Mouse (Mus musculus) midbrain, embryonic 12.5 days (tissue): ENCODE results near the gene Sdc3. TPM values are rescaled to one million over a fixed set of nuclear protein-coding genes. Genes with fewer than 3 reads are reported as not detected.
A peak's percentile ranks its signal among the peaks of the same experiment; 100 is the strongest.

Experiments
- ATAC-seq: fragments of 200-750 bp; cut with Nextera tagmentation; 2 replicates; pipeline ENCODE4 v1.8.0; 2017; ENCODE audit warnings: low read depth, moderate TSS enrichment, moderate library complexity; ENCODE audit not compliant: low FRiP score
- H3K27ac ChIP-seq: fragments of 300-500 bp; sonication (generic); replicated peaks from 2 replicates; pipeline ENCODE4 v1.5.1; 2016; ENCODE audit warnings: mild to moderate bottlenecking
- H3K27me3 ChIP-seq: fragments of 300-500 bp; sonication (generic); 2 replicates; pipeline ENCODE4 v1.6.1; 2016; ENCODE audit warnings: mild to moderate bottlenecking
- H3K36me3 ChIP-seq: fragments of 300-500 bp; sonication (generic); 2 replicates; pipeline ENCODE4 v1.6.1; 2016
- H3K4me1 ChIP-seq: fragments of 300-500 bp; sonication (generic); 2 replicates; pipeline ENCODE4 v1.6.1; 2016
- H3K4me2 ChIP-seq: fragments of 300-500 bp; sonication (generic); replicated peaks from 2 replicates; pipeline ENCODE4 v1.6.1; 2016; ENCODE audit warnings: mild to moderate bottlenecking, moderate library complexity
- H3K4me3 ChIP-seq: fragments of 300-500 bp; sonication (generic); 2 replicates; pipeline ENCODE4 v1.5.1; 2016; ENCODE audit warnings: mild to moderate bottlenecking
- H3K9ac ChIP-seq: fragments of 300-500 bp; sonication (generic); replicated peaks from 2 replicates; pipeline ENCODE4 v1.6.1; 2016; ENCODE audit warnings: mild to moderate bottlenecking, moderate library complexity
- H3K9me3 ChIP-seq: fragments of 300-500 bp; sonication (generic); 2 replicates; pipeline ENCODE4 v1.6.1; 2016; ENCODE audit warnings: mild to moderate bottlenecking
- WGBS: fragments of 180-500 bp; shearing (Covaris S2); methylation state at CpG from one replicate; pipeline ENCODE4 v1.1.7; 2016; 5-methylcytosine and 5-hydroxymethylcytosine counted together
- polyA plus RNA-seq: library from polyadenylated mRNA; unstranded; fragments of >200 nt; fragmentation: Nextera tagmentation; extraction: Ambion mirVana; gene quantifications from 2 replicates; pipeline ENCODE4 v1.2.1, GENCODE M21; 2016

The Sdc3 gene
- polyA plus RNA-seq, 1 experiment from 2014 or later: 46.5 TPM

GRCm38 (mm10) chr4:130806746-130807145 is 14.4 kb downstream of the Sdc3 start:
- H3K4me3 ChIP-seq: no peak overlapping the region
- 95% methylated on average over 9 of the region's 9 CpGs for WGBS
- H3K36me3 ChIP-seq: no peaks in the 10 kb centered on the region
- no peak for ATAC-seq
- no peaks in the 10 kb centered on the region for H3K9me3 ChIP-seq
- H3K27me3 ChIP-seq: no peaks in the 10 kb centered on the region
- H3K9ac ChIP-seq: no peak overlapping the region
- peaks cover 58% of the 10 kb centered on the region for H3K4me1 ChIP-seq
- H3K4me2 ChIP-seq: no peak overlapping the region
- H3K27ac ChIP-seq: no peak overlapping the region

- Histone ChIP-seq H3K4me3 (no peak overlapping the region), H3K4me1 (peaks cover 61% of the 10 kb centered on the region), H3K27ac (no peak overlapping the region), H3K36me3 (no peaks in the 10 kb centered on the region), H3K9me3 (no peaks in the 10 kb centered on the region), H3K4me2 (no peak overlapping the region), H3K9ac (no peak overlapping the region), H3K27me3 (no peaks in the 10 kb centered on the region)
- 23% methylated on average over 5 of the region's 5 CpGs for WGBS
- no peak for ATAC-seq
Measured at GRCm38 (mm10) chr4:130809784-130810183, 17.4 kb downstream of the Sdc3 start.

GRCm38 (mm10) chr4:130810845-130811244 is 18.5 kb downstream of the Sdc3 start:
- H3K4me3 ChIP-seq: no peak overlapping the region
- H3K4me2 ChIP-seq: no peak overlapping the region
- H3K4me1 ChIP-seq: peaks cover 60% of the 10 kb centered on the region
- 24% methylated on average over 3 of the region's 3 CpGs for WGBS
- no peaks in the 10 kb centered on the region for H3K9me3 ChIP-seq
- H3K9ac ChIP-seq: no peak overlapping the region
- H3K36me3 ChIP-seq: no peaks in the 10 kb centered on the region
- H3K27me3 ChIP-seq: no peaks in the 10 kb centered on the region
- H3K27ac ChIP-seq: peak overlapping the region; percentile 30; the same call in 1 of the 2 replicates
- no peak for ATAC-seq

GRCm38 (mm10) chr4:130811385-130811784 is 19.0 kb downstream of the Sdc3 start:
- H3K27ac ChIP-seq: peak overlapping the region; percentile 30; the same call in 1 of the 2 replicates
- no peak overlapping the region for H3K4me3 ChIP-seq
- no peak overlapping the region for H3K9ac ChIP-seq
- no peak overlapping the region; the same call in 1 of the 2 replicates for H3K4me2 ChIP-seq
- no peaks in the 10 kb centered on the region for H3K36me3 ChIP-seq
- H3K4me1 ChIP-seq: peaks cover 56% of the 10 kb centered on the region
- 32% methylated on average over 7 of the region's 7 CpGs for WGBS
- H3K9me3 ChIP-seq: no peaks in the 10 kb centered on the region
- no peaks in the 10 kb centered on the region for H3K27me3 ChIP-seq
- no peak for ATAC-seq

- no peak overlapping the region for H3K4me3 ChIP-seq
- peak; percentile 56; the same call in 1 of the 2 replicates for ATAC-seq
- 53% methylated on average over 2 of the region's 2 CpGs for WGBS
- H3K9me3 ChIP-seq: no peaks in the 10 kb centered on the region
- peaks cover 7% of the 10 kb centered on the region for H3K36me3 ChIP-seq
- H3K27me3 ChIP-seq: no peaks in the 10 kb centered on the region
- peak overlapping the region; percentile 37 for H3K4me2 ChIP-seq
- H3K4me1 ChIP-seq: peaks cover 56% of the 10 kb centered on the region
- peak overlapping the region; percentile 84 for H3K27ac ChIP-seq
- H3K9ac ChIP-seq: peak overlapping the region; percentile 46; the same call in 1 of the 2 replicates
Measured at GRCm38 (mm10) chr4:130813958-130814357, 21.6 kb downstream of the Sdc3 start.

GRCm38 (mm10) chr4:130814742-130815330 is 22.5 kb downstream of the Sdc3 start:
- Histone ChIP-seq H3K27me3 (no peaks in the 10 kb centered on the region), H3K36me3 (peaks cover 12% of the 10 kb centered on the region), H3K4me1 (peaks cover 54% of the 10 kb centered on the region), H3K4me3 (no peak overlapping the region), H3K9ac (0 out of 2 replicates have a peak overlapping the region, but pooled peaks have one; percentile 31), H3K9me3 (no peaks in the 10 kb centered on the region), H3K27ac (peak overlapping the region; percentile 84), H3K4me2 (no peak overlapping the region)
- 72% methylated on average over 8 of the region's 8 CpGs for WGBS
- ATAC-seq: no peak

- 82% methylated on average over 8 of the region's 8 CpGs for WGBS
- ATAC-seq: no peak
- Histone ChIP-seq H3K4me2 (no peak overlapping the region), H3K27me3 (no peaks in the 10 kb centered on the region), H3K36me3 (peaks cover 12% of the 10 kb centered on the region), H3K27ac (0 out of 2 replicates have a peak overlapping the region, but pooled peaks have one; percentile 54), H3K4me3 (no peak overlapping the region), H3K9me3 (no peaks in the 10 kb centered on the region), H3K4me1 (peaks cover 45% of the 10 kb centered on the region), H3K9ac (no peak overlapping the region)
Measured at GRCm38 (mm10) chr4:130815860-130816259, 23.5 kb downstream of the Sdc3 start.

- ATAC-seq: no peak
- H3K36me3 ChIP-seq: peaks cover 42% of the 10 kb centered on the region
- H3K27ac ChIP-seq: no peak overlapping the region
- no peaks in the 10 kb centered on the region for H3K9me3 ChIP-seq
- 91% methylated on average over 3 of the region's 3 CpGs for WGBS
- no peaks in the 10 kb centered on the region; the same call in 1 of the 2 replicates for H3K27me3 ChIP-seq
- H3K4me3 ChIP-seq: no peak overlapping the region
- no peak overlapping the region for H3K4me2 ChIP-seq
- no peak overlapping the region for H3K9ac ChIP-seq
- peaks cover 9% of the 10 kb centered on the region for H3K4me1 ChIP-seq
Measured at GRCm38 (mm10) chr4:130819806-130820205, 27.5 kb downstream of the Sdc3 start.

- Histone ChIP-seq H3K4me1 (0 out of 2 replicates have a peak, but pooled peaks cover under 1% of the 10 kb centered on the region), H3K9ac (no peak overlapping the region), H3K4me2 (no peak overlapping the region), H3K27ac (no peak overlapping the region), H3K36me3 (peaks cover 46% of the 10 kb centered on the region), H3K9me3 (no peaks in the 10 kb centered on the region), H3K27me3 (no peaks in the 10 kb centered on the region; the same call in 1 of the 2 replicates), H3K4me3 (no peak overlapping the region)
- 84% methylated on average over 7 of the region's 7 CpGs for WGBS
- no peak for ATAC-seq
Measured at GRCm38 (mm10) chr4:130820594-130821255, 28.4 kb downstream of the Sdc3 start.

GRCm38 (mm10) chr4:130828851-130829673 is 36.7 kb downstream of the Sdc3 start:
- H3K4me3 ChIP-seq: no peak overlapping the region
- ATAC-seq: peak; percentile 19; the same call in 1 of the 2 replicates
- H3K36me3 ChIP-seq: peaks cover 11% of the 10 kb centered on the region; the same call in 1 of the 2 replicates
- peaks cover 12% of the 10 kb centered on the region for H3K4me1 ChIP-seq
- H3K27me3 ChIP-seq: no peaks in the 10 kb centered on the region; the same call in 1 of the 2 replicates
- H3K9ac ChIP-seq: 0 out of 2 replicates have a peak overlapping the region, but pooled peaks have one; percentile 6
- H3K9me3 ChIP-seq: no peaks in the 10 kb centered on the region
- H3K27ac ChIP-seq: no peak overlapping the region
- H3K4me2 ChIP-seq: peak overlapping the region; percentile 28
- 13% methylated on average over 17 of the region's 18 CpGs for WGBS

- H3K9ac ChIP-seq: no peak overlapping the region
- no peak overlapping the region for H3K27ac ChIP-seq
- no peak overlapping the region for H3K4me3 ChIP-seq
- no peak for ATAC-seq
- no peak overlapping the region for H3K4me2 ChIP-seq
- 21% methylated on average over 1 of the region's 1 CpGs for WGBS
- H3K27me3 ChIP-seq: peaks cover 24% of the 10 kb centered on the region
- peaks cover 36% of the 10 kb centered on the region for H3K4me1 ChIP-seq
- H3K36me3 ChIP-seq: no peaks in the 10 kb centered on the region
- H3K9me3 ChIP-seq: no peaks in the 10 kb centered on the region
Measured at GRCm38 (mm10) chr4:130834122-130834521, 41.8 kb downstream of the Sdc3 start.
